Mouse (Mus musculus): ENCODE measurements around the gene Jund. TPM values are rescaled to one million over a fixed set of nuclear protein-coding genes. Genes with fewer than 3 reads are reported as not detected.

The Jund gene
- polyA plus RNA-seq, 1 experiment from 2014 or later, result 29.7 TPM

GRCm38 (mm10) chr8:70664631-70665030 lies 34.1 kb upstream of the Jund start:
- WGBS (ENCODE audit: missing documents), result 63% methylated on average over 3 of the region's 3 CpGs
- H3K79me2 ChIP-seq (ENCODE audit: inconsistent target), result no peaks in the 10 kb centered on the region
- H3K36me3 ChIP-seq (ENCODE audit: inconsistent target), result no peaks in the 10 kb centered on the region
- no peak overlapping the region for H3K4me3 ChIP-seq (ENCODE audit: inconsistent target)
- H3K27ac ChIP-seq, result no peak overlapping the region

GRCm38 (mm10) chr8:70665599-70665998 lies 33.1 kb upstream of the Jund start:
- no peaks in the 10 kb centered on the region for H3K79me2 ChIP-seq (ENCODE audit: inconsistent target)
- WGBS (ENCODE audit: missing documents), result 100% methylated on average over 2 of the region's 2 CpGs
- H3K4me3 ChIP-seq (ENCODE audit: inconsistent target), result no peak overlapping the region
- H3K27ac ChIP-seq, result no peak overlapping the region
- no peaks in the 10 kb centered on the region for H3K36me3 ChIP-seq (ENCODE audit: inconsistent target)

GRCm38 (mm10) chr8:70667071-70667470 lies 31.7 kb upstream of the Jund start:
- H3K79me2 ChIP-seq (ENCODE audit: inconsistent target), result no peaks in the 10 kb centered on the region
- no peak overlapping the region for H3K4me3 ChIP-seq (ENCODE audit: inconsistent target)
- H3K27ac ChIP-seq, result no peak overlapping the region
- no peaks in the 10 kb centered on the region for H3K36me3 ChIP-seq (ENCODE audit: inconsistent target)
- 86% methylated on average over 5 of the region's 5 CpGs for WGBS (ENCODE audit: missing documents)

GRCm38 (mm10) chr8:70671615-70672324 lies 27.0 kb upstream of the Jund start:
- WGBS (ENCODE audit: missing documents), result 87% methylated on average over 10 of the region's 10 CpGs
- no peaks in the 10 kb centered on the region for H3K36me3 ChIP-seq (ENCODE audit: inconsistent target)
- peaks cover 27% of the 10 kb centered on the region for H3K79me2 ChIP-seq (ENCODE audit: inconsistent target)
- H3K27ac ChIP-seq, result no peak overlapping the region
- H3K4me3 ChIP-seq (ENCODE audit: inconsistent target), result no peak overlapping the region

- Histone ChIP-seq H3K27ac (peak overlapping the region; percentile 85), H3K79me2 (ENCODE audit: inconsistent target) (peaks cover 27% of the 10 kb centered on the region), H3K4me3 (ENCODE audit: inconsistent target) (peak overlapping the region; percentile 45), H3K36me3 (ENCODE audit: inconsistent target) (no peaks in the 10 kb centered on the region)
- WGBS (ENCODE audit: missing documents), result 38% methylated on average over 19 of the region's 19 CpGs
Observed at GRCm38 (mm10) chr8:70672325-70673078, 26.2 kb upstream of the Jund start.

- Histone ChIP-seq H3K4me3 (ENCODE audit: inconsistent target) (peak within 1 kb of the TSS; percentile 45), H3K79me2 (ENCODE audit: inconsistent target) (peaks cover 27% of the 10 kb centered on the region), H3K27ac (peak within 1 kb of the TSS; percentile 85), H3K36me3 (ENCODE audit: inconsistent target) (no peaks in the 10 kb centered on the region)
- under 1% methylated on average over 60 of the region's 60 CpGs for WGBS (ENCODE audit: missing documents)
Observed at GRCm38 (mm10) chr8:70673079-70673856, 25.5 kb upstream of the Jund start, which contains the start of gene Lsm4. Gene Lsm4 (plus strand): TSS chr8:70673248.

GRCm38 (mm10) chr8:70674109-70674508 lies 24.6 kb upstream of the Jund start:
- Histone ChIP-seq H3K79me2 (ENCODE audit: inconsistent target) (peaks cover 27% of the 10 kb centered on the region), H3K36me3 (ENCODE audit: inconsistent target) (no peaks in the 10 kb centered on the region), H3K27ac (peak overlapping the region; percentile 85), H3K4me3 (ENCODE audit: inconsistent target) (peak overlapping the region; percentile 45)
- WGBS (ENCODE audit: missing documents), result 83% methylated on average over 3 of the region's 3 CpGs

GRCm38 (mm10) chr8:70674716-70675115 lies 24.0 kb upstream of the Jund start:
- Histone ChIP-seq H3K36me3 (ENCODE audit: inconsistent target) (no peaks in the 10 kb centered on the region), H3K79me2 (ENCODE audit: inconsistent target) (peaks cover 27% of the 10 kb centered on the region), H3K27ac (peak overlapping the region; percentile 85), H3K4me3 (ENCODE audit: inconsistent target) (no peak overlapping the region)
- 59% methylated on average over 4 of the region's 4 CpGs for WGBS (ENCODE audit: missing documents)

- Histone ChIP-seq H3K79me2 (ENCODE audit: inconsistent target) (peaks cover 27% of the 10 kb centered on the region), H3K4me3 (ENCODE audit: inconsistent target) (no peak overlapping the region), H3K36me3 (ENCODE audit: inconsistent target) (no peaks in the 10 kb centered on the region), H3K27ac (peak overlapping the region; percentile 85)
- WGBS (ENCODE audit: missing documents), result 43% methylated on average over 1 of the region's 1 CpGs
Observed at GRCm38 (mm10) chr8:70675336-70675735, 23.4 kb upstream of the Jund start.

- 96% methylated on average over 15 of the region's 15 CpGs for WGBS (ENCODE audit: missing documents)
- Histone ChIP-seq H3K36me3 (ENCODE audit: inconsistent target) (no peaks in the 10 kb centered on the region), H3K27ac (no peak overlapping the region), H3K79me2 (ENCODE audit: inconsistent target) (peaks cover 27% of the 10 kb centered on the region), H3K4me3 (ENCODE audit: inconsistent target) (no peak overlapping the region)
Observed at GRCm38 (mm10) chr8:70677451-70678080, 21.2 kb upstream of the Jund start.

- Histone ChIP-seq H3K36me3 (ENCODE audit: inconsistent target) (no peaks in the 10 kb centered on the region), H3K4me3 (ENCODE audit: inconsistent target) (no peak overlapping the region), H3K27ac (no peak overlapping the region), H3K79me2 (ENCODE audit: inconsistent target) (peaks cover 27% of the 10 kb centered on the region)
Observed at GRCm38 (mm10) chr8:70678679-70679078, 20.1 kb upstream of the Jund start.

- Histone ChIP-seq H3K4me3 (ENCODE audit: inconsistent target) (no peak overlapping the region), H3K36me3 (ENCODE audit: inconsistent target) (no peaks in the 10 kb centered on the region), H3K27ac (no peak overlapping the region), H3K79me2 (ENCODE audit: inconsistent target) (peaks cover 22% of the 10 kb centered on the region)
- 90% methylated on average over 4 of the region's 4 CpGs for WGBS (ENCODE audit: missing documents)
Observed at GRCm38 (mm10) chr8:70679404-70679803, 19.3 kb upstream of the Jund start.

GRCm38 (mm10) chr8:70680039-70680438 lies 18.7 kb upstream of the Jund start:
- Histone ChIP-seq H3K27ac (no peak overlapping the region), H3K4me3 (ENCODE audit: inconsistent target) (no peak overlapping the region), H3K36me3 (ENCODE audit: inconsistent target) (no peaks in the 10 kb centered on the region), H3K79me2 (ENCODE audit: inconsistent target) (peaks cover 16% of the 10 kb centered on the region)
- WGBS (ENCODE audit: missing documents), result 88% methylated on average over 3 of the region's 3 CpGs

- 91% methylated on average over 3 of the region's 3 CpGs for WGBS (ENCODE audit: missing documents)
Observed at GRCm38 (mm10) chr8:70681410-70681809, 17.3 kb upstream of the Jund start.

More at GRCm38 (mm10) chr8:70681410-70681809, 17.3 kb upstream of the Jund start:
- Histone ChIP-seq H3K36me3 (ENCODE audit: inconsistent target) (no peaks in the 10 kb centered on the region), H3K4me3 (ENCODE audit: inconsistent target) (no peak overlapping the region), H3K27ac (no peak overlapping the region), H3K79me2 (ENCODE audit: inconsistent target) (peaks cover 2% of the 10 kb centered on the region; the same call in 1 of the 2 replicates)
